Mouse (Mus musculus) WW6 (cell line): ENCODE results near the gene Galk1.
"Not testable (repeated sequence)": the region's sequence is repeated elsewhere in the genome, so short reads cannot be mapped to it uniquely, and the experiment has no call there.

ENCODE experiments used
- DNase-seq: peaks from one replicate; pipeline ENCODE4 v3.0.0-alpha.2; 2013; ENCODE audit warnings: low read depth, low spot score

Gene Galk1

DNA sequence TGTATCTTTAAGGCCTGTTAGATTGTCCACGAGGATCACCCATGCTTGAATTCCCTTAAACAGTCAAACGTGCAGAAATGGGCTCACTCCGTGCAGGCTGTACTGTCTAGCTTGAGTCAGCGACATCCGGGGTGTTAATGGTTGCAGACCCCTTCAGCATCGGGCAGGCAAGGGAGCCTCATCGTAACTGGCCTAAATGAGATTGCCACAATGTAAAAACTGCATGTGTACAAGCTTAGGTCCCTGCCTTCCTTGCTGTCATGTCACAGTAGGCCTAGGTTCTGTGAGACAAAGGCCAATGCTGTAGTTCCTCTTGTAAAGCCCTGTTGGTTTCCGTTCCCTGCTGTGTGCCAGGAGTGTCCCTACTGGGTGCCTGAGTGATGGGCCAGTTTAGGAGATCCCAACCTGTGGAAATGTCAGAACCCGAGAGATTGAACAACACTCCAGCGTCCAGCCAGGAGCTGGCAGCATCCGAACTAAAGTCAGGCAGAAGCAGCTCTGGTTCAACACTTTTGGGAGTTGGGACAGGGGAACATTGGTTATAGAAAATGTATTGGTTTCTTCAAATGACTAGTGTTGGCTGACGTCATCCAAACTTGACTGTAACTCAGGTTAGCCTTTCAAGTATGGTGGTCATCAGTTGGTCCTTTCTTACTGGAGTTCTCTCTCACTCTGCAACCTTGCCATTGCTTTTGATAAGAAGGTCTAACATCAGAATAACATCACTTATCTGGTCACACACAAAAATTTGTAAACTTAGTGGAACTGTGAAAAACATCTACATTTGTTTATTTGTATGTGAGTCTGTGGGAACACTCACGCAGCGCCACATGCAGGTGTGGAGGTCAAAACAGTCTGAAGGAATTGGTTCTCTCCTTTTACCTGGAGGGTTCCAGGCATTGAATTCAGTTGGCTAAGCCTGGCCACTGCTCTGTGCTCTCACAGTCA, 18.7 kb upstream of the Galk1 start:
- no peak for DNase-seq

DNA sequence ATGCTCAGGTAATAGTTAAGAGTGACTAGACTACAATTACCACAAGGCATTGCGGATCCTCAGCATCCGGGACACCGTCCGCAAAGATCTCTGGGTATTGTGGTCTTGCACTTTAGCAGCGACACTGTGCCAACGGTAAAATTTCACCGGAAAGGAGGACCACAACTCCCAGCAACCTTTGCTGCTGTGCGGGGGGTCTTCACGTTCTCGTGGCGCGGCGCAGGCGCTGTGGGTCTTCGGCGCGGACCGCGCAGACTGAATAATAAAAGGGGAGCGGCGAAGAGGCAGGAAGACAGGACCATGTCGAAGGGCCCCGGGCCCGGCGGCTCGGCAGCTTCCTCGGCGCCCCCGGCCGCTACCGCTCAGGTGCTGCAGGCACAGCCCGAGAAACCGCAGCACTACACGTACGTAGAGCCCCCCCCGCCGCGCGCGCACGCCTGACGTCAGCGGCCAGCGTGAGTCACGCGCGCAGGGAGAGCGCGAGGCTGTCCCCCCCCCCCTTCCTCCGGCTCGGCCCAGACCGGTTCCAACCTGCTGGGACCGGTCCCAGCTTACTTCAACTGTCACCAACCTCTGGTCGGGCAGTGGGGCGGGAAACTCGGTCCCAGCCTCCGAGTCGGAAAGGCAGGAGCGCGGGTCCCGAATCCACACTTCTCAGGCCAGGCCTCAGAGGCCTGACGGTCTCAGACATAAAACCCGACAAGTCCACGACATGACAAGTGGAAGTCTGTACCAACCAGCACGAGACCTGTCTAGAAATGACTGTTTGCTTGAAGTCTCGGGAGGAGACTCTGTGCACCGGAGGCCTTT, 17.8 kb upstream of the Galk1 start, which contains the start of gene Unk:
TSS of gene Unk (plus strand) at position 235 of the 810 bp plus-strand sequence.
- DNase-seq = peak; percentile 100

DNA sequence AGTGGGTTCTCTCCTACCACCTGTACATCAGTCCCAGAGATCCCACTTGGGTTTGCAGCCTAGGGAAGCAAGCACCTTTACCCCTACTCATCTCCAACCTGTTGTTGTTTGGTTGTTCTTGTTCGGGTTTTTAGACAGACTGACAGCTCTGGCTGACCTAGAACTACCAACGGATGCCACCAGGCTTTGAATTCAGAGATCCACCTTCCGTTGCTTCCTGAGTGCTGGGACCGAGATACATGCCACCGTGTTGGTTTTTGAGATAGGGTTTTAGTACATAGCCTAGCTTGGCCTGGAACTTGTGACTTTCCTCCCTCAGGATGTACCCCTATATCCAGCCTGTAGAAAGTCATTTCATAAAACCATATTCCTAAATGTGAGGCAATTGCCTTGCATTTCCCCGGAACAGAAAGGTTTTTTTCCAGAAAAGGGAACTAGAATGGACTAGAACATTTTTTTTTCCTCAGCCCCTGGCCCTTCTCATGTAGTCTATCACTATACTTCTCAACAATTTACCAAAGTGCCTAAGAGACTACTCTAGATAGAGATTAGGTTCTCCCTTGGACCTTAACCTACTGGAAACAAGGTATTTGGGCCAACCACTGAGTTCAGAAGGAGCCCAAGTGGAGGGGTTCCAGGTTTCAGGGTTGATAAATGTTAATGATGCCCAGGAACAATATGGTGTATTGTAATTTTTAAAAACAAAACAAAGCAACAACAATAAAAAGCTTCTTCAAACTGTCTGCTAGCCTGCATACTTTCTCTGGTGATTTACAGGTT, 16.8 kb upstream of the Galk1 start:
- DNase-seq = no peak

DNA sequence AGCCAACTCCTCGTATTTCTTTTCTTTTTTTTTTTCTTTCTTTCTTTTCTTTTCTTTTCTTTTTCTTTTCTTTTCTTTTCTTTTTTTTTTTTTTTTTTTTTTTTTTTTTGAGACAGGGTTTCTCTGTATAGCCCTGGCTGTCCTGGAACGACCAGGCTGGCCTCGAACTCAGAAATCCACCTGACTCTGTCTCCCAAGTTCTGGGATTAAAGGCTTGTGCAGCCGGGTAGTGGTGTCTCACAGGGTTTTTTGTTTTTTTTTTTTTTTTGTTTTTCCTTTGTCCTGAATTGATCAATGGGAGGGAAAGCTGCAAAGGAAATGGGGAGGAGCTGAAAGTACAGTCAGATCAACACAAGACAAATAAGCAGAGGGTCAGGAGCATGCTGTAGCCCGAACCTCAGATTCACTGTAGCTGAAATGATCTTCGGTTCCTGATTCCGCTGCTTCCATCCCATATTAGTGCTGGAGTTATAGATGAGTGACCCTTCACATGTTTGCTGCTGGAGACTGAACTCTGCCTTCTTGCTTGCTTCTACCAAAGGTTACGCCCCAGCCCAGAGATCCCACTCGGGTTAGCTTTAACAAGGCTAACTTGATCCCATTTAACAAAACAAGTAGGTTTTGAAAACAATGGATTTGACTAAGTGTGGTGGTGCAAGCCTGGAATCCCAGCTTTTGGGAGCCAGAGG, 15.8 kb upstream of the Galk1 start:
- no peak for DNase-seq

DNA sequence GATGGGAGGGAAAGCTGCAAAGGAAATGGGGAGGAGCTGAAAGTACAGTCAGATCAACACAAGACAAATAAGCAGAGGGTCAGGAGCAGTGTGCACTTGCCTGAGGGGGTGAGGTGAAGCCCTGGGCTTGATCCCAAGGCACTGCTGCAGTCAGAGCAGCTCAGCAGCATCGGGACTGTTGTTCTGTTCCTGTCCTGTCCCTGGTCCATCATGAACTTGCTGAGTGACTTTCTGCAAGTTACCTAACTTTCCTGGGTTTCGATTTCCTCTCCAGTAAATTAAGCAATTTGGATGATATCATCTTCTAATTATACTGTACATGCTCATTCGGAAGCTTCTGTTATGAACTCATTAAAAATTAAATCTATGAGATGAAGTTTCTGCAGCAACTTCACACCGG, 15.2 kb upstream of the Galk1 start, which contains the start of gene H3f3b:
TSS of gene H3f3b (minus strand) at position 207 of the 400 bp plus-strand sequence.
- no peak for DNase-seq

DNA sequence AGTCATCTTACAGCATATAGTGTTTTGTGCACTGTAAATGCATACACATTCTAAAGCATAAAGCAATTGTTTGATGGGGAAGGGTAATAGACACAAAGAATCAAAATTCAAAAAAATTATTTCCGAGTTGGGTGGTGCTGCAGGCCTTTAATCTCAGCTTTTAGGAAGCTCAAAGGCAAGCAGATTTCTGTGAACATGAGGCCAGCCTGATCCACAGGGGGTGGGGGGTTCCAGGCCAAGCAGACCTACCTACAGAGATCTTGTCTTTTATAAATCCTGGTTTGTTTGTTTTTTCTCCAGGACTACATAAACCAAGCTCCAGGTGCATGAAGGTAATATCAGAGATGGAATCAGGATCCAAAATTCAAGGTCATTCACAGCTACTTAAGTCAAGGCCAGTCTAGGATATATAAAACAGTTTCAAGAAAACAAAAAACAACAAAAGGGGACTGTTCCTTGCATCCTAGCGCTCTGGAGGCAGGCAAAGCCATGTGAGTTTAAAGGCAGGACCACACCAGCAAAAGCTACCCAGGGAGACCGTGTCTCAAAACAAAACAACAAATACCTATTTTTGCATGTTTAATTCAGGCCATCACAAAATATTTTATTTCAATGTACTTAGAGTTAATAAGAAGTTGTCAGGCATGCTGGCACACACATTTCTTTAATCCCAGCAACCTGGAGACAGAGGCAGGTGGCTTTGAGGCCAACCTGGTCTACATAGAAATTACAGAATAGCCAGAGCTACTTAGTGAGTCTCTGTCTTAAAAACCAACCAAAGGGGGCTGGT, 12.7 kb upstream of the Galk1 start:
- no peak for DNase-seq

DNA sequence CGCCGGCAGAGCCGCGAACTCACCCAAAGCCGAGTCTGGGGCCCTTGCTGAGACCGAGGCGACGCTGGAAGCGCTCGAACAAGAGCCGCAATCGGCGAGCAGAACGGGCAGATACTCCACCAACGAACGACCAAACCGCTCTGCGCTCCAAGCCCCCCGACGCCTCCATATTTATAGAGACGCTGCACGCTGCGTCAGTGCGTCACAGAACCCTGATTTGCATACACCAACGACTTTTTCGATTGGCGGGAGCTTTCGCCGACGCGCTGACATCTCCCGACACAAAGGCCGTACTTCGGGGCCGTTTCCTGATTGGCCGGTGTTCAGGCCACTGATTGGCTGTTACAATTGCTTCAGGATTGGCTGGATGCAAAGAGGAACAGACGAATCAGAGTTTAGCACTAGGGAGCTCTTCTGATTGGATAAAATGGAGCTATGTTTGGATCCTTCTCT, 11.9 kb upstream of the Galk1 start:
- peak; percentile 99 for DNase-seq

DNA sequence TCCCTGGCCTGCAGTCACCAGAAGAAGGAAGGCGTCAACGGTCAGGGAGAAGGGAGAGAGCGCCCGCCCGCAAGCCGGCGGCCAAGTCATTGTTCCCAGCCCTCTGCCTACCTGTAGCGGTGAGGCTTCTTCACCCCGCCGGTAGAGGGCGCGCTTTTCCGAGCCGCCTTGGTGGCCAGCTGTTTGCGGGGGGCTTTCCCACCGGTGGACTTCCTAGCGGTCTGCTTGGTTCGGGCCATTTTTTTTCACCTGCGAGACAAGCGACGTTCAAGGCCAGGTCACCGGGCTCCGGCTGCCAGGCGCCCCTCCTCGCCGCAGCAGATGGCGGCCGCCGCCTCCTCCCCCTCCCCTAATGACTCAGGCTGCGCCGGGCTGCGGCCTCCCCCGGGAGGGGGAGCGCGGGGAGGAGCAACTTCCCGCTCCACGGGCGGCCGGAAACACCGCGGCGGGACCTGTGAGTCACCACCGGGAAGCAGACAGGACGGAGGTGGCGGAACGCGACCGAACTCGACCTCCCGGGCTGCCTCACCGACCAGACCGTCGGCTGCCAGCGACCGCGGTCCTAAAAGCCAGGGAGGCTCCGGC, 11.3 kb upstream of the Galk1 start:
- DNase-seq = no peak

DNA sequence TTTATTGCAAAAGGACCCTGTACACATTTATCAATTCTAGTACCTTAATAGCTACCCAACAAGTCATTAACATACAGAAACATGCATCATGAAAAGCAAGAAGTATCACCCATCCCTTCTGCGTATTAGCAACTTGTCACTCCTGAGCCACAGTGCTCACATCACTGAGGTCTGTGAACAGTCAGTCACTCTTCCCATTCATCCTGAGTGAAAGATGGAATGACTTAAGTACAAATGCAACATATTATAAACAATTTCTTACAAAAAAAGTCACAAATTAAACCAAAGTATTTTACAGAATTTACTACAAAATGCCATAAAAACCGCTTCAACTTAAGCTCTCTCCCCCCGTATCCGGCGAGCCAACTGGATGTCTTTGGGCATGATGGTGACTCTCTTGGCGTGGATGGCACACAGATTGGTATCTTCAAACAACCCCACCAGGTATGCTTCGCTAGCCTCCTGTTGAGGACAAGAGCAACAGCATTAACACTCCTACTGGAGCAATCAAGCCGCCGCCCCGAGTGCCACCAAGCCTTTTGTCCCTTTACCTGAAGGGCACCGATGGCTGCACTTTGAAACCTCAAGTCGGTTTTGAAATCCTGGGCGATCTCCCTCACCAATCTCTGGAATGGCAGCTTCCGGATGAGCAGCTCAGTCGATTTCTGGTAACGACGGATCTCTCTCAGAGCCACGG, 10.7 kb upstream of the Galk1 start:
- DNase-seq = not testable (repeated sequence)

DNA sequence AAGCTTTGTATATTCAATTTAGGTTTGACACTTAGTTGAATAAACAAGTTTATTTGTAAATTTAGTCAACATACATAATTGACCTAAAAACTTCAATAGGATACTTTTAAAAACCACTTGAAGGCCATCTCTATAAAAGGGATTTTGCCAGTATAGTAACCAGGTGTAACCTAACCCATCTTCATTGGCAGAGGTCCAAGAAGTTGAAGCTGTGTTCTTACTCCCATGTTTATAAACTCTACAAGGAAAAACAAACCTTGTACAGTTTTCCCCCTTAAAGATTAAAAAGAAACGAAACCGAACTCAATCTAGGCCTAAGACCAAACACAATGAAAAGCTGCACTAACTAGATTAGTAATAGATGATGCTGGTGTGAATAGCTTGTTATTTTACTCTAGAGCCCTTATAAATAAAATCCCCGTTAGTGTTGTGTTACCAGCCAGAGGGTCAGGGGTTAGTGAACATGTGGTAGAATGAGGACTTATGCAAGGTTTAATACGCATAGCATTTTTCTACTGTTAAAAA, 9.8 kb upstream of the Galk1 start:
- no peak for DNase-seq

DNA sequence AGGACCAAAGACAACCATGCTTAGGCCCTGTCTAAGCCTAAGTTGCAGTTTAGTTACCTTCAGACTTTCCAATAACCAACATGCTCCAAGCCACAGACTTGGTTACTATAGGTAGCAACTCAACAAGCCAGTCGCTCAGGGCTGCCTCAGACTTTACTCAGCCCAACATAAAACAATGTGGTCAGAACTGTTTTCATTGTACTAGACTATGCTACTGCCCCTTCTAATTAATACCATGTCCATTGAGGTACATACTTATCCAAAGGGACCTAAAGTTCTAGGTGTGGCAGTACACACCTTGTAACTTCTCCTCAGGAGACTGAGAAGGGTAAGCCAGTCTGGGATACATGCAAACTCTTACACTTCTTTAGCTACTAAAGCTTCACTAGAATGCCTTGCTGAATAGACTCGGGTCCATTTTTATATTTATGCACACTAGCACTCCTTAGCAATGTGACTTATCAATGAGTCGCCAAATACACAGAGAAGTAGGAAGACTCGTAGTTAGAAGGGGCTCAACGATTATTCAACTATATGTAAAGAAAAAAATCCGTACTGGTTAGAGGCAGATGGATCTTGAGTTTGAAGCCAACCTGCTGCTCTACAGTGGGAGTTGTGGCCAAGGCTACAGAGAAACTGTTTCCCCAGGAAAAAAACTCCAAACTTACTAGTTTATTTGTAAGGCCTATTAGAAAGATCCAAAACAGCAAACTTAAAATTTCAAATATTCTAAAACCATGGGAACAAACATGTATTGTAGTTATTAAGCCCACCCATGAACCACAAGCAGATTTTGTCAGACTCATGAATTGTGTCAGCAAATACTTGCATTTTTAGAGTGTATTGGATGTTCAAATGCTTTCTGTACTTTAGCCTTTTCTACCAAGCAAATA, 9.1 kb upstream of the Galk1 start:
- no peak for DNase-seq

DNA sequence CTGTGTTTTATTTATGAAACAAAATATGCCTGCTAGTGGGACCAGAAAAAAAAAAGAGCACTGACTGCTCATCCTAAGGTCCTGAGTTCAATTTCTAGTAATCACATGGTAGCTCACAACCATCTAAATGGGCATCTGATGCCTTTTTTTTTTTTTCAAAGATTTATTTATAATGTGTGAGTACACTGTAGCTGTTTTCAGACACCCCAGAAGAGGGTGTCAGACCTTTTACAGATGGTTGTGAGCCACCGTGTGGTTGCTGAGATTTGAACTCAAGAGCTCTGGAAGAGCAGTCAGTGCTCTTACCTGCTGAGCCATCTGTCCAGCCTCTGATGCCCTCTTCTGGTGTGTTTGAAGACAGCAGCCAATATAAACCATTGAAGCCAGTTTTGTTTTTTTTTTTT, 8.0 kb upstream of the Galk1 start:
- DNase-seq = no peak

DNA sequence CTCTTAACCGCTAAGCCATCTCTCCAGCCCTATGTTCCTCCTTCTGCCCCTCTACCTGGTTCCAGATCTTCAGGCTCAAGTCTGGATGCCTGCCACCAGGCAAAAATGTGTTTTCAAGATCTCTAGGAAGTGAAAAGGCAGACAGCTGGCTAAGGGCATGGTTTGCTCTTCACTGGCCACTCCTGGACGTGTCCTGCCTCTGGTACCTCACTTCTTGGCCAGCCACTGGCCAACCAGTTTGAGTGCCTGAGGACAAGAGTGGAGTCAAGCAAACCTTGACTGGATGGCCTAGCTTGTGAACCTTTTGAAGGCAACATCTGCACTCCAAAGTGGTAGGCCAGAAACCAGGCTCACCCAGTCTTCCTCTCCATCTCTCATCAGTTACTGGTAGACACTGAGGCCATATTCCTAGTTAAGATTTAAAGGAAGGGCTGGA, 7.5 kb upstream of the Galk1 start:
- DNase-seq = no peak

DNA sequence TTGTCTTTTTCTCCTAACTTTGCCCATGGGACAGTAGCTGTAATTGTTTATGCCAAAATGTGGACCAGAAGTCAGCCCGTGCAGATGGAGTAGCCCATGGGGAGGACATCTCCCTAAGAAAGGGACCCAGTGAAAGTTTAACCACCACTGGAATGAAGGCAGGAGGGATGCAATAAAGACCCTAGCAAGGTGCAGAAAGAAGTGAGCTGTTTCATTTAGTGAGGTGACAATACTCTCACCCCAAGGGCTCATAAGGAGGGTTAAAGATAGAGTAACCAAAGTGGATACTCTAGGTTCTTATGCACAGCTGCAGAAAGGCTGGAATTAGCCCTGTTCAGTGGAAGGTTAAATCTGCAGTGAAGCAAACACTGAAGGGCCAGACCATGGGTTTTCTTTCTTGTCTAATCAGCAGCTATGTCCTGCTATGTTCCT, 6.9 kb upstream of the Galk1 start:
- DNase-seq = no peak

DNA sequence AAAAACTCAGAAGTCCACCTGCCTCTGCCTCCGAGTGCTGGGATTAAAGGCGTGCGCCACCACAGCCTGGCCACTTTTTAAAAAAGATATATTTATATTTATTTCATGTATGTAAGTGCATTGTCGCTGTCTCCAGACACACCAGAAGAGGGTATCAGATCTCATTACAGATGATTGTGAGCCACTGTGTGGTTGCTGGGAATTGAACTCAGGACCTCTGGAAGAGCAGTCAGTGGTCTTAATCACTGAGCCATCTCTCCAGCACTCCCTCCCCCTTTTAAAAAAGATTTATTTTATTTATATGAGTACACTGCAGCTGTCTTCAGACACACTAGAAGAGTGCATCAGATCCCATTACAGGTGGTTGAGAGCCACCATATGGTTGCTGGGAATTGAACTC, 6.3 kb upstream of the Galk1 start:
- DNase-seq = not testable (repeated sequence)

DNA sequence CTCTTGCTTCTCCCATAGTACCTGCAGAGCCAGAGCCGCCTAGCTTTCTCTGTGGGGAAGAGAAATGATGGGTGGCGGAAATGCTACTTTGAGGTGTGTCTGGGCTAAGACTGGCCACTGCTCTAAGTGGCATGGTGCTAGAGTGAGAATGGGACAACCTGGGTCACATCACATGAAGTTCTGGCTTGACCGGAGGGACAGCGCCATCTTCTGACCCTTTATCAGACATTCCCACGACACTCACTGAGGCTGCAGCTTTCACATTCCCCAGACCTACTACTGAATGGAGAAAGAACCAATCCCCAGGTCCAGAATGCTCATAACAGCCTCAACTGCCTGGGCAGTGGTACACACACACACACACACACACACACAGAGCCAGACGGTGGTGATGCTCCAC, 5.6 kb upstream of the Galk1 start:
- peak; percentile 84 for DNase-seq

DNA sequence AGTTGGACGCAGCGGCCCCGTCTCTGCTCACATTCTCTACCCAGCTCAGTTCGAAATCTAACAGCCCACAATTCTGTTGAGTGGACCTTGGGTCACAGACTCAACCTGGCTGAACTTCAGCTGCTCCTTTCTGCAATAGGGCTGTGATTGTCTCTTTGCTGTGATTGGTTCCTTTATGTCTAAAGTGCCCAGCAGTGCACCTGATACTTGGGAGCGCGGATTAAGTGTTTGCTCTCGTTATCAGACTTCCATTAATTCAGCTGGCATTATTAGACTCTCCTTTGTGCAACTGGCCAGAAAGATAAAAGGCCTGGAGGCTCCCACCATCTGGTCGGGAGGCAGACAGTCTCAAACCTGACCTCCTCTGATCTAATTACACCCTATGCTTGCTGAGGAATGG, 2.3 kb upstream of the Galk1 start:
- no peak for DNase-seq
